Mouse (Mus musculus): Measurements from ENCODE around the gene Ebi3. TPM values are rescaled to one million over a fixed set of nuclear protein-coding genes. Genes with fewer than 3 reads are reported as not detected.

Ebi3 gene
- 100 to 1,000 TPM; 139 to 149 TPM for total RNA-seq (2023)

GRCm38 (mm10) chr17:55952447-55953027 is at the start of gene Ebi3:
Gene Ebi3, plus strand, starts transcription at chr17:55952640.

DNA sequence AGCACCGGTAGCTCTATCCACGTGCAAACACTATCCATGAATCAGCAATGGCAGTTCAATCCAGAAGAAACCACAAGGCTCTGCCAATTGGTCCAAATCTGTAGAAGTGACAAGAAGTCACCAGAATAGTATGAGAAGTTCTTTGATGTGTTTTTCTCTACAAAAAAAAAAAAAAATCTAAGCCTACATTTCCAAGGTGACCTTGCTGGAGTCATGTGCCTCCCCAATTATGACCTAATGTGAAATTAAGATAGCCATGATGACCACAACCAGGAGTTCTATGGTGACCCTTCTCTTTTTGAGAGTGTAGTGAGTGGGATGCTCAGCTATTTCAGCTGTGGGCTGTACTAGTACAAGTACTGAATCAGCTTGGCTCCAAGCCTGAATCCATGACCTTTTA is 3.0 kb upstream of the Ebi3 start, which contains the start of gene Zfp119b:
Gene Zfp119b (minus strand): TSS at position 101 of the 400 bp plus-strand sequence.

GRCm38 (mm10) chr17:55958918-55959728 is 6.7 kb downstream of the Ebi3 start, which contains the start of gene Yju2:
Gene Yju2, plus strand, starts transcription at chr17:55959099.

DNA sequence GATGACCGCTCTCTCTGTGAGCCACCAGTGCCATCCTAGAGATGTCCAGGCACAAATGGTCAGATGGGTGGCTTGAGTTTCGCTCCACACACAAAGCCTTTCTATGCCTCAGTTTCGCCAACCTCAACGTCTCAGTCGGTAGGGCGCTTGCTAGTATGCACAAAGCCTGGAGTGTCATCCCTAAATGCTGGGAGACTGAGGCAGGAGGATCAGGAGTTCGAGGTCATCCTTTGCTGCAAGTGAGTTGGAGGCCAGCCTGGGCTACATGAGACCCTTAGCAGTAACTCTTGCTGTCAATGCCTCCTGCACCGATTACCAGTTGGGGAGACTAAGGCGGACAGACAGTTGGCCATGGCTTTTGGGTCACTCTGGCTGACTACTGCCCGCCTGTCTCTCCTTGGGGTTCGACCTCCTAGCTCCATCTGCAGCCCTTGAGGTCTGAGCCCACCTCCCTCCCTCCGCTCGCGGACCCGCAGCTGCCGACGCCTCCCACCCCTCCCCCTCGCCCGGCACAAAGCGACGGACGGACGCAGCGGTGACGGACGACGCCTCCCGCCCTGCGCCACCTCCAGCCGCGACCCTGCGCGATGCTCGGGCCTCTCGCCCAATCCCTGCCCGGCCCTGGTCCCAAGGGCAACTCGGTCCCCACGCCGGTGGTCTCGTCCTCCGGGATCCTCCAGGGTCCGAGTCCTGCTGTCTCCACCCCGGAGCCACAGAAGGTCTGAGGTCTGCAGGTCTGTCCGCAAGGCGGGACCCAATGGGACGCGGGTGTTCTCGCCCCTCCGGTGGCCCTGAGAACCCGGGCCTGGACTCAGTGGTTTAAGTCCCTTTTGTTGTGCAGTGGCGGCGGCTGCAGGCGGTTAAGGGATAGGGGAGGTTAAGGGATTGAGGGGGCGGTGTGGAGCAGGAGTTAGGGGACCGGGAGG is 17.8 kb downstream of the Ebi3 start, which contains the start of gene Shd:
Gene Shd (plus strand): TSS at position 502 of the 926 bp plus-strand sequence.

GRCm38 (mm10) chr17:55986030-55986961 is 33.9 kb downstream of the Ebi3 start, which contains the start of gene Fsd1:
Gene Fsd1, plus strand, starts transcription at chr17:55986509.

DNA sequence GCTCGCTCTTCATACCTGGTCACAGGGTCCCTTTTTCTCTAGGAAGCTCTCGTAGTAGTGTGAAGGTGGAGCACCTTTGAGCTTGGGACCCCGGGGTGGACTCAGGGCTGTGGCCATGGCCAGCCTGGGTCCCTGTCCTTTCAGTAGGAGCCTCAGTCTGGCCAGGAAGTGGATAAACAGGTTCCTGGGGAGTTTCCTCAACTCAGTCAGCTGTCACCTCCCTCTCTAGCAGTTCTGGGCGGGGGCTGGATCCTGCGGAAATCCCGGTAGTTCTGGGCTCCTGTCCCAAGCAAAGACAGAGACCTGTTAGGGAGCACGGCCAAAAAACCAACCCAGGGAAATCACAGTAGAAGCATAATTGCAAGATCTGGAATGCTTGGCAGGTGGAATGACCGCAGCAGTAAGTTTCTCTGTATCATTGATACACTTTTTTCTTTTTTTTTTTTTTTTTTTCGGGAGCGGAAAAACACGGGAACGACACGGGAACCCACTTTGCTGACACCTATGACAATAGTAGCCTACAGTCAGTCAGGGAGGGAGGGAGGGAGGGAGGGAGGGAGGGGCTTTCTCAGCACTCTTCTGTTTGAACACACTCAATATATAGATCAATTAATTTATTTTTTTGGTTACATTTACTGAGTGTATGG is 53.1 kb downstream of the Ebi3 start, which contains the start of the genes Stap2 and Mpnd:
Gene Stap2 (minus strand): TSS at position 170 of the 647 bp plus-strand sequence.
Gene Mpnd (plus strand): TSS at position 297 of the 647 bp plus-strand sequence.

Other genes with a start within 250 kb of the Ebi3 start
- gene Pot1b, start 240.0 kb upstream of the Ebi3 start, total RNA-seq (2023) = 10 to 100 TPM; 30.5 to 31.1 TPM
- 10 to 100 TPM; 18.0 to 21.1 TPM for gene Adgre4, start 202.7 kb upstream of the Ebi3 start, total RNA-seq (2023)
- 1 to 10 TPM; 2.2 to 3.1 TPM for gene Zfp119a, start 73.7 kb upstream of the Ebi3 start, total RNA-seq (2023)
- 1 to 10 TPM; 5.9 to 8.4 TPM for gene Zfp959, start 60.5 kb upstream of the Ebi3 start, total RNA-seq (2023)
- 1 to 10 TPM; 3.8 to 4.2 TPM for gene Zfp119b, start 3.1 kb upstream of the Ebi3 start, total RNA-seq (2023)
- gene Yju2, start 6.5 kb downstream of the Ebi3 start, total RNA-seq (2023) = 10 to 100 TPM; 21.2 to 21.7 TPM
- 1 to 10 TPM in 1 of 2 experiments, under 1 TPM in 1; 0.94 to 1.2 TPM for gene Shd, start 17.8 kb downstream of the Ebi3 start, total RNA-seq (2023)
- not detected for gene Fsd1, start 33.9 kb downstream of the Ebi3 start, total RNA-seq (2023)
- gene Stap2, start 52.9 kb downstream of the Ebi3 start, total RNA-seq (2023) = 1 to 10 TPM; 1.2 to 1.4 TPM
- 10 to 100 TPM; 33.3 to 34.0 TPM for gene Mpnd, start 53.1 kb downstream of the Ebi3 start, total RNA-seq (2023)
- gene Sh3gl1, start 84.0 kb downstream of the Ebi3 start, total RNA-seq (2023) = 10 to 100 TPM; 56.9 to 59.5 TPM
- 10 to 100 TPM; 20.0 to 29.1 TPM for gene Chaf1a, start 87.8 kb downstream of the Ebi3 start, total RNA-seq (2023)
- 10 to 100 TPM; 24.1 to 29.2 TPM for gene Ubxn6, start 122.4 kb downstream of the Ebi3 start, total RNA-seq (2023)
- 10 to 100 TPM; 49.3 to 54.5 TPM for gene Hdgfl2, start 127.0 kb downstream of the Ebi3 start, total RNA-seq (2023)
- gene Plin4, start 157.2 kb downstream of the Ebi3 start, total RNA-seq (2023) = under 1 TPM; 0.28 to 0.49 TPM
- 1 to 10 TPM in 1 of 2 experiments, under 1 TPM in 1; 0.94 to 1.9 TPM for gene Plin5, start 165.0 kb downstream of the Ebi3 start, total RNA-seq (2023)
- gene Lrg1, start 169.4 kb downstream of the Ebi3 start, total RNA-seq (2023) = 100 to 1,000 TPM; 184 to 229 TPM
- gene Sema6b, start 187.7 kb downstream of the Ebi3 start, total RNA-seq (2023) = 1 to 10 TPM; 5.7 to 5.8 TPM
- 1 to 10 TPM; 2.2 to 2.3 TPM for gene Tnfaip8l1, start 209.8 kb downstream of the Ebi3 start, total RNA-seq (2023)
- 10 to 100 TPM; 30.2 to 32.1 TPM for gene Mydgf, start 231.3 kb downstream of the Ebi3 start, total RNA-seq (2023)